Mouse (Mus musculus) small intestine, adult 2 months (tissue): Measurements from ENCODE around the gene Ccpg1.

Experiments
- CTCF ChIP-seq: fragments of 200-500 bp; IDR thresholded peaks from 2 replicates; pipeline ENCODE4 v1.5.1; 2012; ENCODE audit warnings: low read depth, mild to moderate bottlenecking, control low read depth, inconsistent platforms, low read length, moderate library complexity, mixed read lengths; ENCODE audit not compliant: insufficient replicate concordance, insufficient read length; ENCODE audit errors: extremely low read depth
- POLR2A ChIP-seq: fragments of 200-500 bp; IDR thresholded peaks from 2 replicates; pipeline ENCODE4 v1.6.1; 2012; ENCODE audit warnings: low read depth, mild to moderate bottlenecking, control low read depth, inconsistent platforms, low read length, moderate library complexity

DNA sequence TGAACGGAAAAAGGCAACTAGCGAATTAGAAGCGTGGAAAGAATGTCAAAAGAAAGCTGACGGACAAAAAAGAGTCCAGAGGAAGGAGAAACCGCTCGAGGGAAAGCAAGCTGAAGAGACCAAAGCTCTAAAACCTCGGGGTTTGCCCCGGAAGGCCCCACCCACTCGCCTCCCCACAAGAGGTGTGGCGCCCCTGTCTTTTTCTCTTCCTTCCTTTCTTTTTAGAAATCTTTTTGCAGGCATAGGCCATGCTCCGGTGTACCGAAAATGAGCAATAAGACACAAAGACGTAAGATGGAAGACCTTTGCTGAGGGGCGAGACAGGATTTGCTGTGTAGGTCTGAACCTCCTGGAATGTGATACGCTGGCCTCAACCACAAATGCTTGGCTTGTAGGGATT lies 23.3 kb upstream of the Ccpg1 start:
- TF ChIP-seq CTCF = no peak
- TF ChIP-seq POLR2A = no peak
